Mouse (Mus musculus): Measurements from ENCODE around the gene Zfp341.

DNA sequence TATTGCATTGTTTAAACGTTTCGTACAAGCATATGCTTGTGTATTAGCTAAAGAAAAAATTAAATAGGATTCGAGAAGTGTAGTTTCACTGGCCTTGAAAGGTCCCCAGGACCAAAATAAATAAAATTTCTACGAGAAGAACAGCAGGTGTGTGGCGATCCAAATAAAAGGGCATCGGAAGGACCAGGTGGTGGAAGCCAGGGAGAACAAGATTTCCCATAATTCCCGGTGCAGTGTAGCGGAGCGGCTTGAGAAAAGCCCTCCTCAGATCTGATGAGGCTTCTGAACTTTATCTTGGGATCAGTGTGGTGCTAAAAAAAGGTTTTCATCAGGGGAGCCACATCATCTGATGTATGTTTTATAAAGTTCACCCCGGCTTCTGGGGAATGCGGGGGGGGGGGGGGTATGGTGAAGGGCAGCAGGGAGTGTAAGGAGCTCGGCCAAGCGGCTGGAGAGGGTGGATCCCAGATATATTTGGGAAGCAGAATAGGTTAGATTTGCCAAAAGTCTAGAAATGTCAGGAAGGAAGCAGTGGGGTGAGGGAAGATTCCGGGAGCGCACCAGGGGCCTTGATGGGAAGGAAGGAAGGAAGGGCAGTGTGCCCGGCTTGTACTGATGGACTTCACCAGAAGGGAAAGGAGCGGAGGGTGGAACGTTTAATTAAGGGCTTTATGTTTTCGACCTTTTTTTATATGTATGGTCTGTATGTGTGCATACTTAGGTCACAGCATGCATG, 1.9 kb downstream of the Zfp341 start:
- TF ChIP-seq CTCF (IDR thresholded peaks at IDR 0.05; ENCODE audit: control insufficient read depth, insufficient read depth, low read length) (no peak), POLR2A (IDR thresholded peaks at IDR 0.05; ENCODE audit: borderline replicate concordance, control insufficient read depth, low read depth, low read length) (no peak)

All from bone marrow, adult 2 months (tissue).